Mouse (Mus musculus): ENCODE data around the gene Coa7.

- TF ChIP-seq CTCF (IDR thresholded peaks at IDR 0.05; ENCODE audit: extremely low read depth, insufficient read depth, insufficient read length, insufficient replicate concordance) (no peak), POLR2A (IDR thresholded peaks at IDR 0.05; ENCODE audit: low read depth, low read length) (no peak)
Measured at GRCm38 (mm10) chr4:108344631-108345083, 16.7 kb downstream of the Coa7 start.
